Mouse (Mus musculus) embryonic facial prominence, embryonic 14.5 days (tissue): ENCODE measurements around the gene Syn3. TPM values are rescaled to one million over a fixed set of nuclear protein-coding genes. Genes with fewer than 3 reads are reported as not detected.
A peak's percentile ranks its signal among the peaks of the same experiment; 100 is the strongest.

ENCODE experiments used
- ATAC-seq: fragments of 200-750 bp; cut with Nextera tagmentation; 2 replicates; pipeline ENCODE4 v1.8.0; 2017; ENCODE audit warnings: low read depth, moderate number of reproducible peaks, moderate TSS enrichment
- DNase-seq: peaks from one replicate; pipeline ENCODE4 v3.0.0-alpha.2; 2015; ENCODE audit warnings: low spot score
- H3K27ac ChIP-seq: fragments of 300-500 bp; sonication (generic); replicated peaks from 2 replicates; pipeline ENCODE4 v1.5.1; 2014; ENCODE audit warnings: low read depth, mild to moderate bottlenecking, low read length, moderate library complexity
- H3K27me3 ChIP-seq: fragments of 300-500 bp; sonication (generic); replicated peaks from 2 replicates; pipeline ENCODE4 v1.6.1; 2014; ENCODE audit warnings: low read length; ENCODE audit not compliant: control insufficient read depth, insufficient read depth
- H3K36me3 ChIP-seq: fragments of 300-500 bp; sonication (generic); 2 replicates; pipeline ENCODE4 v1.6.1; 2014; ENCODE audit warnings: low read length, mixed read lengths; ENCODE audit not compliant: control insufficient read depth, insufficient read depth
- H3K4me1 ChIP-seq: fragments of 300-500 bp; sonication (generic); 2 replicates; pipeline ENCODE4 v1.6.1; 2014; ENCODE audit warnings: antibody characterized with exemption, low read length; ENCODE audit not compliant: control insufficient read depth, insufficient read depth
- H3K4me2 ChIP-seq: fragments of 300-500 bp; sonication (generic); 2 replicates; pipeline ENCODE4 v1.6.1; 2014; ENCODE audit warnings: low read depth, mild to moderate bottlenecking, low read length, moderate library complexity, mixed read lengths
- H3K4me3 ChIP-seq: fragments of 300-500 bp; sonication (generic); 2 replicates; pipeline ENCODE4 v1.5.1; 2014; ENCODE audit warnings: low read depth, mild to moderate bottlenecking, low read length
- H3K9ac ChIP-seq: fragments of 300-500 bp; sonication (generic); 2 replicates; pipeline ENCODE4 v1.6.1; 2014; ENCODE audit warnings: low read depth, mild to moderate bottlenecking, low read length, moderate library complexity, mixed read lengths
- H3K9me3 ChIP-seq: fragments of 300-500 bp; sonication (generic); 2 replicates; pipeline ENCODE4 v1.6.1; 2016; ENCODE audit warnings: low read length; ENCODE audit not compliant: control insufficient read depth
- WGBS: fragments of 180-500 bp; shearing (Covaris S2); extraction: QIAGEN DNeasy Blood & Tissue Kit; methylation state at CpG from one replicate; pipeline ENCODE4 v1.1.7; 2014; 5-methylcytosine and 5-hydroxymethylcytosine counted together
- polyA plus RNA-seq: library from polyadenylated mRNA; unstranded; fragments of >200 nt; fragmentation: Nextera tagmentation; extraction: Ambion mirVana; gene quantifications from 2 replicates; pipeline ENCODE4 v1.2.1, GENCODE M21; 2014

Gene Syn3
- polyA plus RNA-seq, 1 experiment from 2014 or later = 2.4 TPM

GRCm38 (mm10) chr10:86330993-86331680 lies 167.6 kb downstream of the Syn3 start:
- Histone ChIP-seq H3K4me1 (peaks cover 39% of the 10 kb centered on the region), H3K27me3 (no peaks in the 10 kb centered on the region), H3K9me3 (no peaks in the 10 kb centered on the region), H3K4me2 (no peak overlapping the region), H3K9ac (no peak overlapping the region), H3K36me3 (peaks cover 3% of the 10 kb centered on the region; the same call in 1 of the 2 replicates), H3K4me3 (no peak overlapping the region), H3K27ac (peak overlapping the region; percentile 72)
- WGBS = 38% methylated on average over 5 of the region's 5 CpGs
- no peak for DNase-seq
- ATAC-seq = no peak

GRCm38 (mm10) chr10:86329241-86329882 lies 169.3 kb downstream of the Syn3 start:
- DNase-seq (peak; percentile 27), ATAC-seq (no peak)
- 81% methylated on average over 8 of the region's 8 CpGs for WGBS
- Histone ChIP-seq H3K4me1 (peaks cover 32% of the 10 kb centered on the region), H3K4me3 (no peak overlapping the region), H3K27me3 (no peaks in the 10 kb centered on the region), H3K9ac (no peak overlapping the region), H3K36me3 (peaks cover 3% of the 10 kb centered on the region; the same call in 1 of the 2 replicates), H3K9me3 (no peaks in the 10 kb centered on the region), H3K4me2 (no peak overlapping the region), H3K27ac (no peak overlapping the region)

- Histone ChIP-seq H3K9me3 (no peaks in the 10 kb centered on the region), H3K4me2 (no peak overlapping the region), H3K27me3 (no peaks in the 10 kb centered on the region), H3K4me3 (no peak overlapping the region), H3K27ac (no peak overlapping the region), H3K9ac (no peak overlapping the region), H3K4me1 (peaks cover 32% of the 10 kb centered on the region), H3K36me3 (peaks cover 3% of the 10 kb centered on the region; the same call in 1 of the 2 replicates)
- no peak for ATAC-seq
- DNase-seq = no peak
- WGBS = 73% methylated on average over 2 of the region's 2 CpGs
These were observed 170.0 kb downstream of the Syn3 start for GRCm38 (mm10) chr10:86328691-86329090.

- 55% methylated on average over 4 of the region's 4 CpGs for WGBS
- H3K9me3 ChIP-seq = no peaks in the 10 kb centered on the region
- no peaks in the 10 kb centered on the region for H3K27me3 ChIP-seq
- no peak overlapping the region for H3K4me2 ChIP-seq
- ATAC-seq (no peak), DNase-seq (no peak)
- H3K4me3 ChIP-seq = no peak overlapping the region
- H3K27ac ChIP-seq = no peak overlapping the region
- H3K36me3 ChIP-seq = peaks cover 3% of the 10 kb centered on the region; the same call in 1 of the 2 replicates
- H3K4me1 ChIP-seq = peaks cover 32% of the 10 kb centered on the region
- H3K9ac ChIP-seq = no peak overlapping the region
These were observed 170.6 kb downstream of the Syn3 start for GRCm38 (mm10) chr10:86328143-86328542.

GRCm38 (mm10) chr10:86325272-86325671 lies 173.4 kb downstream of the Syn3 start:
- Histone ChIP-seq H3K9ac (no peak overlapping the region), H3K27ac (no peak overlapping the region), H3K4me3 (no peak overlapping the region), H3K4me1 (peaks cover 24% of the 10 kb centered on the region), H3K9me3 (no peaks in the 10 kb centered on the region), H3K4me2 (no peak overlapping the region), H3K27me3 (no peaks in the 10 kb centered on the region), H3K36me3 (peaks cover 3% of the 10 kb centered on the region; the same call in 1 of the 2 replicates)
- WGBS = 28% methylated on average over 6 of the region's 6 CpGs
- DNase-seq (no peak), ATAC-seq (no peak)

- WGBS = 77% methylated on average over 4 of the region's 4 CpGs
- H3K4me2 ChIP-seq = no peak overlapping the region
- H3K4me3 ChIP-seq = no peak overlapping the region
- no peak overlapping the region for H3K9ac ChIP-seq
- H3K9me3 ChIP-seq = no peaks in the 10 kb centered on the region
- DNase-seq (no peak), ATAC-seq (no peak)
- no peaks in the 10 kb centered on the region for H3K27me3 ChIP-seq
- peaks cover 3% of the 10 kb centered on the region; the same call in 1 of the 2 replicates for H3K36me3 ChIP-seq
- H3K27ac ChIP-seq = no peak overlapping the region
- peaks cover 15% of the 10 kb centered on the region for H3K4me1 ChIP-seq
These were observed 175.3 kb downstream of the Syn3 start for GRCm38 (mm10) chr10:86323275-86323994.

- Histone ChIP-seq H3K9me3 (no peaks in the 10 kb centered on the region), H3K27ac (no peak overlapping the region), H3K9ac (no peak overlapping the region), H3K27me3 (no peaks in the 10 kb centered on the region), H3K4me1 (peaks cover 15% of the 10 kb centered on the region), H3K4me3 (no peak overlapping the region), H3K36me3 (peaks cover 3% of the 10 kb centered on the region; the same call in 1 of the 2 replicates), H3K4me2 (no peak overlapping the region)
- peak; percentile 39 for DNase-seq
- 18% methylated on average over 1 of the region's 1 CpGs for WGBS
- no peak for ATAC-seq
These were observed 176.7 kb downstream of the Syn3 start for GRCm38 (mm10) chr10:86322006-86322405.

GRCm38 (mm10) chr10:86321194-86321593 lies 177.5 kb downstream of the Syn3 start:
- H3K27ac ChIP-seq = no peak overlapping the region
- H3K4me1 ChIP-seq = peaks cover 15% of the 10 kb centered on the region
- H3K9ac ChIP-seq = no peak overlapping the region
- ATAC-seq (peak; percentile 62), DNase-seq (peak; percentile 51)
- H3K4me3 ChIP-seq = no peak overlapping the region
- no peak overlapping the region for H3K4me2 ChIP-seq
- 0 out of 2 replicates have a peak, but pooled peaks cover 3% of the 10 kb centered on the region for H3K36me3 ChIP-seq
- 64% methylated on average over 8 of the region's 8 CpGs for WGBS
- H3K27me3 ChIP-seq = no peaks in the 10 kb centered on the region
- no peaks in the 10 kb centered on the region for H3K9me3 ChIP-seq
